Mouse (Mus musculus) left cerebral cortex, postnatal 36 days (tissue): ENCODE results near the gene Lars2. TPM values are rescaled to one million over a fixed set of nuclear protein-coding genes. Genes with fewer than 3 reads are reported as not detected.
A peak's percentile ranks its signal among the peaks of the same experiment; 100 is the strongest.
"Not testable (repeated sequence)": the region's sequence is repeated elsewhere in the genome, so short reads cannot be mapped to it uniquely, and the experiment has no call there.

ENCODE experiments used
- DNase-seq, 2 experiments: peaks; one replicate each; pipeline ENCODE4 v3.0.0; 2021 to 2022; ENCODE audit warnings: low spot score in 2 of 2, mixed read lengths in 1 of 2
- intact Hi-C: fragments of 180-260 bp; cut with DNase I; formaldehyde crosslinking; loops from one replicate; pipeline ENCODE4 v1.15.1; 2025
- total RNA-seq, 2 experiments: library from RNA; stranded (reverse); gene quantifications; 2 replicates each; pipeline ENCODE4 v1.2.3; 2021

Gene Lars2
- total RNA-seq, 2 experiments from 2014 or later = 38.5 to 668 TPM

DNA sequence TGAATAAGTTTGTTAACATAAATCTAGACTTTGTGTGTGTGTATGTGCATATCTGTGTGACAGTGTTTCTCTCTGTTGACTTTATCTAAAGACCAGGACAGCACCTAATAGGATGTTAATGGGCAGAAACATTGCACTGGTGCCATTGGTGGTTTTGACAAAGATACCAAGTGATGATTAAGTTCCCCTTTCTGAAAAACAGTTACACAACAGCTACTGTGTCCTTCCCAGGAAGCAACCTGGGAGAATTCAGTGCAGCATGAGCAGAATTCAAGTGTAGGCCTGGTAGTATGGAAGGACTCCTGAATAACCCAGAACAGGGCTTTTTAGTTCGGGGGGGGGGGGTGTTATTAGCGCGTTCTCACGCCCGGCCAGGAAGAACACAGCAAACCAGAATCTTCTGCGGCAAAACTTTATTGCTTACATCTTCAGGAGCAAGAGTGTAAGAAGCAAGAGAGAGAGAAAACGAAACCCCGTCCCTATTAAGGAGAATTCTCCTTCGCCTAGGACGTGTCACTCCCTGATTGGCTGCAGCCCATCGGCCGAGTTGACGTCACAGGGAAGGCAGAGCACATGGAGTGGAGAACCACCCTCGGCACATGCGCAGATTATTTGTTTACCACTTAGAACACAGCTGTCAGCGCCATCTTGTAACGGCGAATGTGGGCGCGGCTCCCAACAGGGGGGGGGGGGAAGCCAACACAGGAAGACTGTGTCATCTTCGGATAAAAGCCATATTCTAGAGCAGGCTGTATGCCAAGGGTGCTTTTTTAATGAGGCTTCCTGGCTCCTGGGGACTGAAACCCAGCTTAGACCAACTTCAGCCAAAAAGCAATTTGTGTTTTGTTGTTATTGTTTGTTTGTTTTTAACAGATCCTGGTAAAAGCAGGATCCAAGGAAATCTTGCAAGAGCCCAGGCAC, 21.6 kb downstream of the Lars2 start:
- DNase-seq, intact Hi-C loops: not testable (repeated sequence)

DNA sequence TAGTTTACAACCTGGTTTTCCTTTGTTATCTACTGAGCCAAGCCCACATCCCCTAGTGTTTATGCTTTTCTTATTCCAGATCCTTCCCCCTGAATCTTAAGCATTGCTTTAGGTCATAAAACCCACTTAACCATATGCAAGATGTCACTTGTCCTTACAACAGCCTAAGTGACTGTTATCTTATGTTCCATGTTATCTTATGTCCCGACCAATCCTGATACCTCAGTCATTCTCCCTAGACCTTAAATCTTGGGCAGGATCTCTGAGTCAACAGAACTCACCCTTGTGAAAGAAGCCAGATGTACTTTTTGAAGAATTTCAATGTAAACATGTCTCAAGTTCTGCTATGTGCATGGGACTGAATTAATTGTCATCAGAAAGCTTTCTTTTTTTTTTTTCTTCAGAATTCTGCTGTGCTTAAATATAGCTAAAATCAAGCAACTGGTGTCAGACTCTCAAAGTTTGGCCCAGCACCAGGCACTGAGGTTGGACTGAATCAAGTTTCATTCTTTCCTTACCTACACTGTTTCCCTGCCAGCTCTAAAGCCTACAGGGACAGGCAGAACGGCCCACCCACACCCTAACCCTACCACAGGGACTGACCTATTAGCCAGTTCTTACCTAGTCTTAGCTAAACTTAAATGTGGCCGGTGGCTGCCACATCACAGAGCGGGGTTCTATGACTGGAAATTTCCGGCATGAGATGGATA, 24.6 kb downstream of the Lars2 start:
- no peak for DNase-seq

DNA sequence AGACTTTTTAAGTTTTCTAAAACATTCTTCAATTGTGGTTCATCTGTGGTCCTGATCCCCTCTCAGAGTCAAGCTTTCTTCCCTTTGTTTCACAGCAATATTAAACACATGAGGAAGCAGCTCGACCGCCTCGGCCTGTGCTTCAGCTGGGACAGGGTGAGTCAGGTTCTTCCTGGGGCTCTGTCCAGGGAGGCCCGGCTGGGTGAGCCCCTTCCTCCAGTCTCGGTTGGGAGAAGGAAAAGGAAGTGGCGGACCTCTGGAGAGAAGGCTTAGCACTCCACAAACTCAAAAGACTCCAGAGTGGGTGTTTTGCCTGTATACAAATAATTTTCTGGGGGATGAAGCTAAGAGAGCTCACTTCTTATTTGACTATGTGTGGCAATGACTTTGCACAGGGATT, 28.1 kb downstream of the Lars2 start:
- DNase-seq = no peak
- intact Hi-C loops = no loop called here

More for the DNA sequence above, 24.6 kb downstream of the Lars2 start:
- intact Hi-C loops = no loop called here

DNA sequence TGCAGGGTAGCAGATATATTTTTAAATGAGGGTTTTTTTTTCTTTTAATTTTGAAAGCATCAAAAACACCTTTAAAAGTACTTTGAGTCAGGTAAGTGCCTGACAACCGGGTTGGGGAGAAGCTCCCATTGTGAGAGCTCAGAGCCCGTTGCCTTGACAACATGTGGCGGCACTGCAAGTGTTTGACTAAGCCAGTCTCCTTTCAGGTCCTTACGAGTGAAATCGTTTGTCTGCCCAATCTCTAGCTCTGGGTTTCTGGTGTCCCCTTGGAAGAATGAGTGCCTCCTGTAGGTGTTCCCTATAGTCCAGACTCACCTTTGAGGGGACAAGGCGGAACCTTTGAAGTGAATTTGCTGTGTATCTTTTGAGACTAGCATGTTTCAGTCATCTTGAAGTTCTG, 31.0 kb downstream of the Lars2 start:
- DNase-seq = no peak
- intact Hi-C loops = no loop called here

DNA sequence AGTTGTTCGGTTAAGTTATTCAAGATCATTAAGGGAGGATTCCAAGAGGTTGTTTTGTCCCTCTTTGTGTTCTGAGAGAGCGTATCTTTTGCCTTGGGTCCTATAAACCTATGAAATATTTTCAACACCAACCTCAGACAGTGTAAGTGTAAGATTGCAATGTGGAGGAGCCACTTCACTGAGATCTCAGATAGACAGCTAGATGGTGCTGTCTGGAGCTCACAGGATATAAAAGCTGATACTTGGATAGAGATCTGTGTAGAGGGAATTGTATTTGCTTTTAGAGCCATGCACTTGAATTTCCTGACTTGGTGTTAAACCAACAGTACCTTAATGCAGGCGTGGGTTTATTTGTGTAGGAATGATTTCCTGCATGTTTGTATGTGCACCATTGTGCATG, 35.5 kb downstream of the Lars2 start:
- intact Hi-C loops = no loop called here
- DNase-seq = no peak

DNA sequence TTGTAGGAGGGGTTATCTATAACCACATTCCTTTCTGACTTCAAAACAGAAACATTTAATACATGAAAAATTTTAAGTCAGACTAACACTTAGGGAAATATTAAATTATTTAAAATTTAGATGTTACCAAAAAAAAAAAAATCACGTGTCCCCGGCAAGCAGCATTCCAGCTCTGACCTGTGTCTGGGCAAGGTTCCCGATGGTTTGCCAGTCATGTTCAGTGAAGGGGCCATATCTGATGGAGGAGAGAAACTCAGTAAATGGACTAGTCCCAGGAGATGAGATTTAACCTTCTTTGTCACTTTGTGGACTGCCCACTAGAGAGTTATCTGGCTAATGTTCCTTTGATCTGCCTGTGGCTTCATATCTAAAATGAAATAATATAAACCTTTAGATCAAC, 36.3 kb downstream of the Lars2 start:
- intact Hi-C loops = no loop called here
- DNase-seq = no peak

DNA sequence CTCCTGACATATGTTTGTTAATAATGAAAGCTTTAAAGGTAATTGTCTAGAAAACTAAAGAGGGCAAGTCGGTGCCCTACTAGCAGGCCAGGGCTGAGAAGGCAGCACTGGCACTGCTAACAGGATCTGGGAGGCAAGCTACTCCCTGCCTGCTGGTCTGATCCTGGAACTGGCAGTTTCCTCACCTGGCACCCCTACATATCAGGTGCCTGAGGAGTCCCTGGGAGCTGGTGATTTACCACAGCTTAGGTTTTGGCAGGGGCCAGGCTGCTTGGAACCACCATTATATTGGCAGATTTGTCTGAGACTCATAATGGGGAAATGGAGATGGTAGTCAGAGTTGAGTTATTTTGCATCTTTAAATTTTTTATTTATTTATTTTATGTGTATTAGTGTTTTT, 38.5 kb downstream of the Lars2 start:
- intact Hi-C loops = no loop called here
- no peak for DNase-seq

DNA sequence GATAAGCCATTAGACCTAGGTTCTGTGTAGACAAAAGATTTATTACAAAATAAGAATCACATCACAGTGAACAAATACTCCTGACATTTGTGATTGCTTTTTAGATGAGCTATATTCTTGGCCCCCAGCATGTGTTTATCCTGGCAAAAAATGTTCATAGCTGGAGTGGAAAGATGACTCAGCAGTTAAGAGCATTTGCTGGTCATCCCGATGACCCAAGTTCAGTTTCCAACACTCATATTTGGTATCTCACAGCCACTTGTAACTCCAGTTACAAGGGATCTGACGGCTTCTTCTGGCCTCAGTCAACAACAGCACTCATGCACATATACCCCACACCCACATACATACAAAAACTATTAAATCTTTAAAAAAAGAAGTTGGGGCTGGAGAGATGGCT, 42.0 kb downstream of the Lars2 start:
- intact Hi-C loops = no loop called here
- DNase-seq = no peak

DNA sequence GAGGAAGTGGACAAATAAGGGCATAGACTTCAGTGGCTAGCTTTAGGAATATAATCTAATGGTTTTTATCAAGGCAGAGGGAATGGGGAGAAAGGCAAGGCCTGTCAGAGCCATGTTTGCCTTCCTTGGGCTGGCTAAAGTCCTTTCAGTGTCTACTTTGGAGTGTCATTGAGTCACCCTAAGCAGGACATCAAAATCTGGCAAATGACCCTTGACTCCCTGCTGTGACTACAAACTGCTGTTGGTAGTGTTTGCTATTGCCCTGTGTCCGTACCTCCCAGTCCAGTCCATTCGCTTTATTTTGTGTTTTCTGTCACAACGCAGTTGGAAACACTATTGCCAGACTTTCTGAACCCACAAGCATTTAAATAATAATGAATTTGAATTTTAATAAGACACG, 63.1 kb downstream of the Lars2 start:
- intact Hi-C loops = no loop called here
- no peak for DNase-seq

DNA sequence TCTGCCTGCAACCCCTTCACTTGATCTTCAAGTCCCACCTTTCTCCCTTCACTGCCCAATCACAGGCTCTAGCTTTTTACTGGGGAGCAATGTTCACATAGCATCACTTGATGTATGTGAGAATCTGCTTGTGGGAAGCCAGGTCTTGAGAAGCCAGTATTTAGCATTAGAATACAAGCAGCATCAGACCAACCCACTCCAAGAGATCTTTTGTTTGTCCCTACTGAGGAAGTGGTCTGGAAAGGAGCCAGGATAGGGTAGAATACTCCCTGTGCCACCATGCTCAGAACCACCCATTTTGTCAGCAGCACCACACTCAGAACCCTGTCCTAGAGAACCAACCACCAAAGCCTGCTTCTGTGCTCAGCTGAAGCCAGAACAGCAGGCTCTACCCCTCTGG, 64.2 kb downstream of the Lars2 start:
- intact Hi-C loops = no loop called here
- no peak for DNase-seq

DNA sequence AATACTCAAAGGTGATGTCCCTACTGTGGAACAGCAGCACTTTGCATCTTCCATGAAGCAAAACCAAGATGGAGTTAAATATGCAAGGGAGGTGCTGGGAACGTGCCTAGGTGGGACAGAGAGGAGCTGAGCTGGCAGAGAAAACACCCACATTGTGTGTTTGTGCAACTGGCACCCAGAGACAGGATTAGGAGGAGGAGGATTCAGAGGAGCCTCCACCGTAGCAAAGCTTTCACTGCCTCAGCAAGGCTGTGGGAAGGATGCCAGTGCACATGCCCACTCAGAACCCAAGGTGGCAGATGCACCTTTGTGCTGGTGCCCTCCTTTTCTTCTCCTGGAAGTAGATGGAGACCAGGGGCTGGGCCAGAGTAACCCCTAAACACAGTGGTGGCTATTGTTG, 71.5 kb downstream of the Lars2 start:
- intact Hi-C loops = loop anchor here (1.0 kb wide), 1 partner anchor 180 kb away; no protein-coding TSS in a partner anchor

DNA sequence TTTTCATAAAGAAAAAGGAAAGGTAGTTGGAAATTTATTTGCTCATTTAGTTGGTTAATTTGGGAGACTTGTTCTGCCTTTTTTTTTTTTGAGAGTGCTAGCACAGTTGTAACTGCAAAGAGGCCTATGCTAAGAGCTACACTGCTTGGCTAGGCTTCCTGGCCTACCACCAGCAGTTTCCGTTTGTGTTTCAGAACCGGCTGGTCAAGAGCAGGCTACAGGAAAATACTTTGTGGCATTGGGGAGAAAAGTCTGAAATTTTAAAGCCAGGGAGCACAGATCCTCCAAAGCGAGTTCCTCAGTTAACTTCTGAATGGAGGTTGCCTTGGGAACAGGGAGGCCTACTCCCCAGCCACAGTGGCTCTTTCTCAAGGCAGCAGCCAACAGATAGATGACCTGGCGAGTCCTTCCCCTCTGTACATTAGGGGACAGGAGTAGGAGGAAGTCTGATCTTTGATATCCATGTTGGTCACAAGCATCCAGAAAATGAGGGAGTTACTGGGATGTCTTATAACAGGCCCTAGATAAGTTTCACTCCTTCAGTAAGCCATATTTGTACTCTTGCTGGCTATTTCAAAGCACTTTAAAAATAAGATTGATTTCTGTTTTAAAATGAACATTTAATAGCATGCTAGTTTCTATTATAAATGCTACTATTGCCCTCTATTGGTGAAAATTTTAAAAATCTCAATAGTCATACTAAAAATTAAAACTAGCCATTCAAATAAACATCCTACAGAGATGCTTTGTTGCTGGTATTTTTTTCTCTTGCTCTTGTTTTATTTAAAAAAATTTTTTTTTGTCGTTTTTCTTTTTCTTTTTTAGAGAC, 73.7 kb downstream of the Lars2 start:
- DNase-seq = no peak

More for the DNA sequence above, 71.5 kb downstream of the Lars2 start:
- peak; percentile 43 to 51 for DNase-seq

DNA sequence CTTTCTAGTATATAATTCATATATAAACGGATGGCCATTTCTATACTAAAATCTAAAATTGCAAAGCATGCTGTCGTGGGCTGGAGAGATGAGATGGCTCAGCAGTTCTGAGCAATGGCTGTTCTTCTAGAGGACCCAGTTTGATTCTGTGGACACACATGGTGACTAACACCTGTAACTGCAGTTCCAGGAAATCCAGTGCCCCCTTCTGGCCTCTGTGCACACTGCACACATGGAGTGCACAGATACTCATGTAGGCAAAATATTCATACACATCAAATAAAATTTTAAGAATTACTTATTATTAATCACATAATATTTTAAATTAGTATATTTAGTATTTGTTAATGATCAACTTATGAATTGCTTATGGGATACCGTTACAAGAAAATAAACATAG, 80.4 kb downstream of the Lars2 start:
- intact Hi-C loops, DNase-seq: not testable (repeated sequence)

More for the DNA sequence above, 73.7 kb downstream of the Lars2 start:
- intact Hi-C loops = loop anchor here (1.0 kb wide), 1 partner anchor 281 kb away; no protein-coding TSS in a partner anchor

DNA sequence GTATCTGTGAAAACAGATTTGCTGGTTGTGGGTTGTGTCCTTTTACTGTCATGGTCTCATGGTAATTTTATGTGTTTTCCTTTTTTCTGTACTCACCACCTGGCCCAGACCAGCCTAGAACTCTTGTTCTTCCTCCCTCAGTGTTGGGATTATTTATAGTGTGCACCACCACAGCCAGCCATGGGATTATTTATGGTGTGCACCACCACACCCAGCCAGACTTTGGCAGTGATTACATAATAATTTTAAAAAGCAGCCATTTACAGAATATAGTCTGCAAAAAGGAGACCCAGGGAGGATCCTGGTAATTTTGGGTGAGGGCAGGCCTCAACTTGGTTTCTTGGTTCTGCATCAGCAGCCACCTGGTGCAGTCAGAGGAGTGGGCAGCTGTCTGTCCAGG, 81.9 kb downstream of the Lars2 start:
- intact Hi-C loops = loop anchor here (2.0 kb wide), 1 partner anchor 78 kb away; no protein-coding TSS in a partner anchor
- no peak for DNase-seq

DNA sequence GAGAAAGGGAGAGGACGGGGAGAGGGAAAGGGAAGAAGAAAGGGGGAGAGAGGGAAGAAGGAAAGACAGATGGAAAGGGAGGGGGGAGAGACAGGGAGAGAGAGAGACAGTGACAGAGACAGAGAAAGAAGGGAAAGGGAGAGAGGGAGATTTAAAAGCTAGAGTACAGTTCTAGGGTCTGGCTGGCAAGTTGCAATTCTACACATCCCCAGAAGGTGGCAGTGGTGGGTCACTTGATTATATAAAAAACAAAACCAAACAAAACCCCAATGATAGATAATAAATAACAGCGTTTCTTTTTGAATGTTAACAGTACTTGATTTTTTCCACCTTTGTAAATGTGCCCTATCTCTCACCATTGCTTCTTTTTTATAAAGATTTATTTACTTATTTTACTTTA, 83.4 kb downstream of the Lars2 start:
- intact Hi-C loops = loop anchor here (5.0 kb wide), 1 partner anchor 52 kb away; no protein-coding TSS in a partner anchor
- peak; percentile 28 to 51 for DNase-seq

DNA sequence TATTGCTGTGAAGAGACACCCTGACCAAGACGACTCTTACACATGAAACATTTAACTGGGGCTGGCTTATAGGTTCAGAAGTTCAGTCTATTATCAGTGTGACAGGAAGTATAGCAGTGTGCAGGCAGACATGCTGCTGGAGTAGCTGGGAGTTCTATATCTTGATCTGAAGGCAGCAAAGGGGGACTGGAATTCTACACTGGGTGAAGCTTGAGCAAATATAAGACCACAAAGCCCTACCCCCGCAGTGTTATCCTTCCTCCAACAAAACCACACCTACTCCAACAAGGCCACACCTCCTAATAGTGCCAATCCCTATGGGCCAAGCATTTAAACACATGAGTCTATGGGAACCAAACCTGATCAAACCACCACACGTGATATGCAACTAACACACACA, 85.0 kb downstream of the Lars2 start:
- intact Hi-C loops = loop anchor here (5.0 kb wide), 1 partner anchor 51 kb away; no protein-coding TSS in a partner anchor
- DNase-seq = no peak

DNA sequence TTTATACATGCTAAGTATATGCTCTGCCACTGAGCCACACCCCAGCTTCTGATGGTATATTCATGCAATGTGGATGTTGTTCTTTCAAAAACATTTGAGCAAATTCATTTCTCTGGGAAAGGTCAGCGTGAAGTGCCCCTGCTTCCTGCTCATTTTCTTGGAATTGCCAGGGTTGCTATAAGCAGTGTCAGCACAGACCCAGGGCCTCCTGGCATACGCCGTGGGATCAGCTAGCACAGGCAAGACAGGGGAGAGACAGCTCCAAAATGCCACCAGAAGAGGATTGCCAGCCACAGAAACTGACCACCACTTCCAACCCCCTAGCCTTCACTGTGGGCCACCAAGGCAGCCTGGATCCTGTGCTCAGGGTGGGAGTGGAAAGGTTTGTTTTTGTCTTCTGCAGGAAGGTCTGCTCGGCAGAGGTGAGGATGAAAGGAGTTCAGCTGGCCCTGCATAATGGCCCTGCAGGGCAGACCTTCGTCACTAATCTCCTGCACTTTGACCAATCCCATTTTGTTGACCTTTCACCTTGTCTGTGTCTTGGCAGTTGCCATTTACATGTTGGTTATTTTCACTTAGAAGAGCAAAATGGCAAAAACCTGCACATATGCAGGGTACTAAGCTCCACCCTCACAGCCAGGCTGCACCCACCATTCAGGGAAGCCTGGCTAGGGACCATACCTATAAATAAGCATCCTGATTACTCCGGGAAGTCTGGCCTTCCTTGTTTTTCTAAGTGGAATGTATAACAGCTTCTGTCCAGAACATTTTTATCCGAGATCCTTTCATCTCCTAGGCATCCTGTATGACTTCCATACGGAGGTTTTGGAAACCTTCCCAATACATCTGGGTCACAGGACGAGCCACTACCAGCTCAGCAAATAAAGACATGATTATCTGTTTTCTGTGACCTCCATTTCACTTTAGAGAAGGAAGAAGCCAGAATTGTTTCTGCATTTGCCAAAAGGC, 90.2 kb downstream of the Lars2 start:
- no peak for DNase-seq
- intact Hi-C loops = no loop called here

DNA sequence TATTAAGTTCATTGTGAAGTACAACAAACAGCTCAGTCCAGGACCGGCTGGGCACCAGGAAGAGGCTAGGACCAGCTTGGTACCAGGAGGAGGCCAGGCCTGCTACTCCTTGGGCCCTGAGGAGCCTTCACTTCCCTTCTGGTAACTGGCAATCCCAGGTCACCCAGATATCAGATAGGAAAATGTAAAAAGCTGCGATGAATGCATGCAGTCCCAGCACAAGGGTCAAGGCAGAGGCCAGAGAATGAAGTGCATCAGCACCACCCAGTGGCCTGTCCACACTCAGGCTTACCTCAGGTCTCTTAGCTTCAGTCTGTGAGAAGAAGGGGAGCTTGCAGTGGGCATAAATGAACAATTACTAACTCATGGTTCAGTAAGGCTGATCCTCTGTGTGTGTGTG, 90.9 kb downstream of the Lars2 start:
- no peak for DNase-seq
- intact Hi-C loops = no loop called here
